Mouse (Mus musculus) E14TG2a.4 (cell line): ENCODE measurements at regions not wholly inside any gene's neighbourhood (a gene's known extent, or its start where the extent isn't known, plus 50 kb on each side); places are given as distances from the start of the nearest gene placed in this dataset.

Experiments
- H3K27me3 ChIP-seq: 2 replicates; pipeline ENCODE4 v1.6.1; 2014; ENCODE audit warnings: low read length, control low read depth; ENCODE audit not compliant: insufficient read depth
- H3K36me3 ChIP-seq: 2 replicates; pipeline ENCODE4 v1.6.1; 2014; ENCODE audit warnings: low read length, control low read depth; ENCODE audit not compliant: insufficient read depth
- H3K4me1 ChIP-seq: replicated peaks from 2 replicates; pipeline ENCODE4 v1.6.1; 2014; ENCODE audit warnings: low read depth, low read length, control low read depth
- H3K4me3 ChIP-seq: replicated peaks from 2 replicates; pipeline ENCODE4 v1.5.1; 2014; ENCODE audit warnings: mild to moderate bottlenecking, low read length
- H3K9me3 ChIP-seq: 2 replicates; pipeline ENCODE4 v1.6.1; 2014; ENCODE audit warnings: low read length, control low read depth
- CTCF ChIP-seq: conservative IDR thresholded peaks from 2 replicates; pipeline ENCODE4 v1.5.1; 2014; ENCODE audit warnings: low read length
- NANOG ChIP-seq: IDR thresholded peaks from 2 replicates; pipeline ENCODE4 v1.6.1; 2014; ENCODE audit warnings: borderline replicate concordance, low read length, mixed read lengths
- POU5F1 ChIP-seq: IDR thresholded peaks from 2 replicates; pipeline ENCODE4 v1.6.1; 2014; ENCODE audit warnings: low read length, borderline replicate concordance

DNA sequence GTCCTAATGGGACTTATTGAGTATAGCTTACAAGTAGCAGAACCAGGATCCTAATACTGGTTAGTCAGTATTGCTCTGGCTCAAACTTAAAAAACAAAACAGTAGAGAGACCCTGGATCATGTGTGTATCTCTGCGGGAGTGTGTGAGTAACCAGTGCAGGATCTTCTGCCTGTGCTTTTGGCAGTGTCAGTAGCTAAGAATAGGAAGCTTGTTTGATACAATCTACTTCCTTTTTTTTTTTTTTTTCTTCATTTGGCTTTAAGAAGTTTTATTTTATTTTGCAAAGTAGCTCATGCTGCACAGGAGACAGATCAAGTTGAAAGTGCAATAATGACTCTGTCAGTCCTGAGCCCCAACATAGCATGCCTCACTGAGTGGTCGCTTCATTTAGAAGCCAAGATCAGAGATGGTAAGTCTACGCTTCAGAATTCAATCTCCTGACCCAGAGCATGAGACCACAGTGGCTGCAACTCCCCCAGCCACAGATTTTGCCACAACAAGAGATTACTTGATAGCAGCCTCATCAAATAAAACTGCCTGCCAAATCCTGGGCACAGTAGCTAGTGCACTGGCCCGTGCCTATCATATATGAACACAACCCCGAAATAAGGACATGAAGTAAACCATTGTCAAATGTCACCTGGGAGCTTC, 306.4 kb upstream of the Pitrm1 start:
- Histone ChIP-seq H3K36me3 (no peaks in the 10 kb centered on the region), H3K27me3 (no peaks in the 10 kb centered on the region), H3K9me3 (no peaks in the 10 kb centered on the region), H3K4me3 (no peak overlapping the region), H3K4me1 (no peaks in the 10 kb centered on the region)
- TF ChIP-seq CTCF, result no peak
- no peak for TF ChIP-seq POU5F1
- no peak for TF ChIP-seq NANOG

DNA sequence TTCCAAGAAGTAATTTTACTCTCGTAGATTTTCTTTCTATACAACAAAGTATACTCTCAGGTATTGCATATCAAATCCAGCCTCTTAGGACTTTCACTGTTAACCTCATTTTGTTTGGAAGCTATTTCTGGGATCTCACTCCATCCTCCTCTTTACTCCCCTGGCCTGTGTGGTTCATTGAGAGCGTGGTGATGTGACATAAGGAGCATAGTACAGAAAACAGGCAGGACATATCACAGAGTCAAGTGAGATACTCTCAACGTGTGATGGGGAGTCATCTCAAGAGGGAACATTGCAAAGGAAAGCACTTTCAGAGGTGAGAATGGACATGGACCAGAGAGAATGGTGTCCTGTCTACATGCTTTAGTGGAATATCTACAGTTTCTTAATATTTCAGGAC, 297.8 kb upstream of the Pitrm1 start:
- Histone ChIP-seq H3K4me1 (no peaks in the 10 kb centered on the region), H3K27me3 (no peaks in the 10 kb centered on the region), H3K36me3 (no peaks in the 10 kb centered on the region), H3K9me3 (no peaks in the 10 kb centered on the region), H3K4me3 (no peak overlapping the region)
- TF ChIP-seq CTCF (no peak), NANOG (no peak), POU5F1 (no peak)

DNA sequence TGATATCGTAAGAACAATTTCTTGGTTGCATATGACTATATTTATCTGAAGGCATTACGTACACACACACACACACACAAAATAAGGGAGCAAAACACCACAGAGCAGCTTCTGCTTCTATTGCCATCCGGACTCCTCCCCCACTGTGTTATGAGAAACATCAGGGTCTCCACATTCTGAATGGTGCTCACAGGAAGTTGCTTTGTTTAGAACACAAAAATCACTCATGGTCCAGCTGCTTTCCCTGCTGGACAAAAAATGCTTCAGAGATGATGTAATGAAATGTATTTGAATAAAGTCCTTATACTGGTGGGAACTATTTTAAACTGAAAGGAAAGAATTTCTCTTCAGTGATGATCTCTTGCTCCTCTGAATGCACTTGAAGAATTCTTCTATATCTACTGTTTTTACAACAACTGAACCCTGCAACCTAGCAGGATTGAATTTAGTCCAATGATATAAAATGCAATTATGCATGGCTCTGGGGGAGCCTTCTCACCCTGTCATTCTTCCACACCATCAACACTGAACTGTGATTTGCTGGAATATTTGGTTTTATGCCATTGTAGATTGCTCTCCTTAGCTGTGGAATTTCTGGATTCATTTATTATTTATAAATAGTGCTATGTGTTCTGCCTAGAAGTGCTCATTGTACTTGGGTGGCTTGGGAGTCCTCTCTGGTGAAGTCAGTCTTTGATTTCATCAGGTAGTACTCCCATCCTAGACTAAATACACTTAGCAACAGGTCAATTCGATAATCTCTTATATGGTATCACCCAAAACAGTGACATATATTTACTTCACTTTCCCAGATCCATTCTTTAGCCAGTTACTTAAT, 296.7 kb upstream of the Pitrm1 start:
- Histone ChIP-seq H3K4me3 (no peak overlapping the region), H3K4me1 (no peaks in the 10 kb centered on the region), H3K27me3 (no peaks in the 10 kb centered on the region), H3K9me3 (no peaks in the 10 kb centered on the region), H3K36me3 (no peaks in the 10 kb centered on the region)
- no peak for TF ChIP-seq CTCF
- TF ChIP-seq NANOG, result no peak
- TF ChIP-seq POU5F1, result no peak

DNA sequence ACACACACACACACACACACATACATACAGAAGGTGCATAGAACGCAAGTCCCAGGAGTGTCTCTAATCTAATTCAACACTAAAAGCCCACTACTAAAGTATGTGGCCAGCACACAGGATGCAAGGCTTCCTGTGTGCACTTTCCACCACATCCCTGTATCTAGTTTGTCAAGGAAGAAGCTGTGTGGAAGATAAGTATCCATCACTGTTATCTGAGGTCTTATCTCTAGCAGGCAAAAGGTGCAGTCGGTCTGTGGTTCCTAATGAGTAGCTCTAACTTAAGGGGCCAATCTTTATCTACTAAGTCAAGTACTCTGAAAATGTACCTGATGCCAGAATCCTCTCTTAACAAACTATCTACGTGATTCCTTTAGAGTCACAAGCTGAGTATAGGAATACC, 295.8 kb upstream of the Pitrm1 start:
- H3K4me3 ChIP-seq, result no peak overlapping the region
- no peaks in the 10 kb centered on the region for H3K4me1 ChIP-seq
- H3K27me3 ChIP-seq, result no peaks in the 10 kb centered on the region
- no peaks in the 10 kb centered on the region for H3K36me3 ChIP-seq
- H3K9me3 ChIP-seq, result no peaks in the 10 kb centered on the region
- TF ChIP-seq POU5F1 (no peak), CTCF (no peak), NANOG (no peak)

DNA sequence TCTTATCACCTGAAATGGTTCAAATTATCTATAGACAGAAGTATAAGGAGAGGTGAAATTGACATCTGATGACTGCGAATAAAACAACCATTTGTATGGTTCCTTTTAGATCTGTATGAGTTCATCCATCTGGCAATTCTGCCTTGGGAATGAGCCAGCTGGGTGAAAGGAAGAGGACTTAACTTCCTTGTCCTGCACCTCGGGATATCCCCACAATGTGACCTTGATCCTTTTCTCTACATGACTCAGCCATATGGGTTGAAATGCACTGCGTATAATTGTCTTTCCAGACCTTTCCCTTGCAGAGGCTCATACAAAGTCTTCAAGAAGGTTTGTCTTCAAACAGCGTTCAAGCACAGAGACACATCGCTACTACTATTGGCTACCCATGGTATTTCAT, 292.6 kb upstream of the Pitrm1 start:
- no peaks in the 10 kb centered on the region for H3K36me3 ChIP-seq
- TF ChIP-seq CTCF, result no peak
- TF ChIP-seq POU5F1, result no peak
- no peak for TF ChIP-seq NANOG
- H3K4me1 ChIP-seq, result no peaks in the 10 kb centered on the region
- no peak overlapping the region for H3K4me3 ChIP-seq
- no peaks in the 10 kb centered on the region for H3K27me3 ChIP-seq
- no peaks in the 10 kb centered on the region for H3K9me3 ChIP-seq

DNA sequence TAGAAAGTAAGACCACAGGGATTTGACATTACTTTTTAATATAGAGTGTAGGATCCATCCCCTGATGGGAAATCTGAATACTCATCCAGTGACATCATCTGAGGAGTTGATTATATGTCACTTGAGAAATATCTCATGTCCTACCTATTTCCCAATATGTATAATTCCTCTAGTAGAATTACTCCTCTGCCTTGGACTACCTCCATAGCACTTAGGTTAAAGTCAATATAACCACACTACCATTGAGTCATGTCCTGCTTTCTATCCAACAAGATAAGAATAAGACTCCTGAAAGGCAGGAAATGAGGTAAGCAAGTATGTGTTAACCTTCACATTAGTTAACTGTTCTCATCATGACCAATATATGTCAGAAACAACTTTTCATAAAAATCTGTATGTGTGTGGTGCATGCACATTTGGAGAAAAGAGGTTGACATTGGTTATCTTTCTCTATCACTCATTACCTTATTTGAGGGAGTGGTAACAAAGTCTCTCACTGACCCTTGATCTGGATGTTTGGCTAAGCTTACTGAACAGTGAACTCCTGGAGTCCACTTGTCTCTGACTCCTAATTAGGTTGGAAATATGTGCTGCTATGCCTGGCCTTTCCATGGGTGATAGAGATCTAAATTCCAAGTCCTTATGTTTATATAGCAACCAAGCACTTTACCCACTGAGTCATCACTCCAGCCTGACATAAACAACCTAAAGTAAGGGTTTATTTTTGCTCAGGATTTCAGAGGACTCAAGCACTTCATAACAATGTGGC, 292.0 kb upstream of the Pitrm1 start:
- no peak for TF ChIP-seq POU5F1
- TF ChIP-seq CTCF, result no peak
- Histone ChIP-seq H3K27me3 (no peaks in the 10 kb centered on the region), H3K4me1 (no peaks in the 10 kb centered on the region), H3K36me3 (no peaks in the 10 kb centered on the region), H3K9me3 (no peaks in the 10 kb centered on the region), H3K4me3 (no peak overlapping the region)

DNA sequence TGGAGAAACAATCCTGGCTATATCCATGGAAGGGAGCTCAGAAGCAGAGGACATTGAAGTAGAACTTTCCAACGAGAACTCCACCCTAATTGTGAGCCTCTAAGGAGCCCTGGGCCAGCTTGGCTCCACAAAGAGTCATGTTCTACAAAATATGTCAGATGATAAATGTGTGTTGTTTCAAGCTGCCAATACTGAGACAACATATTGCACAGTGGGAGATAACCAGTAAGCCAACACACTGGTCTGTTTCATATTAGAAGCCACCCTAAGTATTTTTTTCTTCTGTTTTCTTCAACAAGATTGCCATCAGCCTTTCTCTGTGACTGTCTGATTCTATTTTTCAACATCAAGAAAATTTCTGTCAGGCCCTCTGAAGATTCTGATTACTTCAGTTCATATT, 289.5 kb upstream of the Pitrm1 start:
- Histone ChIP-seq H3K36me3 (no peaks in the 10 kb centered on the region), H3K9me3 (no peaks in the 10 kb centered on the region), H3K27me3 (no peaks in the 10 kb centered on the region), H3K4me1 (no peaks in the 10 kb centered on the region), H3K4me3 (no peak overlapping the region)
- TF ChIP-seq NANOG (no peak), CTCF (no peak), POU5F1 (no peak)

DNA sequence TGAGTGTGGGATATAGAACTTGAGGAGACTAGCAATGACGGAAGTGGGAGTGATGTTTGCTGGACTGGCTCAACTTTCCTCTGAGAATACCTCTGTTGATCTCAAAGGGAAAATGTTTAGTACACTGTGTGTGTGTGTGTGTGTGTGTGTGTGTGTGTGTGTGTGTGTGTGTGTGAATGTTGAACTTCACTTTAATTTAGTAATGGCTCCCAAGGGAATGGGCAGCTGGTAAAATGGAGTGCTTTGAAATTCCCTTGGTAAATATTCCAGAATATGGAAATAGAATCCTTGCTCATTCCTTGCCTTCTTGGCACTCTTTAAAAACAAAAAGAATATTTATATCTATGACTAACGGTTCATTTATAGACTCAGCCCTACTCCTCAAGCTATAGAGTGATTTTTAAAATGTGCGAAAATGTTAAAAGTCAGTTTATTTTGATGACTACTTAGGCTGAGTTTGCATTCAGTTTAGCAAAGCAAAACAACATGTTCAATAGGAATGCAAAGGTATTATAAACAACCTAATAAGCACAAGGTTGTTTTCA, 287.6 kb upstream of the Pitrm1 start:
- Histone ChIP-seq H3K4me1 (no peaks in the 10 kb centered on the region), H3K36me3 (no peaks in the 10 kb centered on the region), H3K27me3 (no peaks in the 10 kb centered on the region), H3K9me3 (peaks cover 7% of the 10 kb centered on the region; the same call in 1 of the 2 replicates), H3K4me3 (no peak overlapping the region)
- no peak for TF ChIP-seq POU5F1
- TF ChIP-seq CTCF, result no peak
- TF ChIP-seq NANOG, result no peak
